Mouse (Mus musculus): ENCODE measurements around the gene Pip5k1b. TPM values are rescaled to one million over a fixed set of nuclear protein-coding genes. Genes with fewer than 3 reads are reported as not detected.

The Pip5k1b gene
- polyA plus RNA-seq, 1 experiment, result 24.1 TPM

DNA sequence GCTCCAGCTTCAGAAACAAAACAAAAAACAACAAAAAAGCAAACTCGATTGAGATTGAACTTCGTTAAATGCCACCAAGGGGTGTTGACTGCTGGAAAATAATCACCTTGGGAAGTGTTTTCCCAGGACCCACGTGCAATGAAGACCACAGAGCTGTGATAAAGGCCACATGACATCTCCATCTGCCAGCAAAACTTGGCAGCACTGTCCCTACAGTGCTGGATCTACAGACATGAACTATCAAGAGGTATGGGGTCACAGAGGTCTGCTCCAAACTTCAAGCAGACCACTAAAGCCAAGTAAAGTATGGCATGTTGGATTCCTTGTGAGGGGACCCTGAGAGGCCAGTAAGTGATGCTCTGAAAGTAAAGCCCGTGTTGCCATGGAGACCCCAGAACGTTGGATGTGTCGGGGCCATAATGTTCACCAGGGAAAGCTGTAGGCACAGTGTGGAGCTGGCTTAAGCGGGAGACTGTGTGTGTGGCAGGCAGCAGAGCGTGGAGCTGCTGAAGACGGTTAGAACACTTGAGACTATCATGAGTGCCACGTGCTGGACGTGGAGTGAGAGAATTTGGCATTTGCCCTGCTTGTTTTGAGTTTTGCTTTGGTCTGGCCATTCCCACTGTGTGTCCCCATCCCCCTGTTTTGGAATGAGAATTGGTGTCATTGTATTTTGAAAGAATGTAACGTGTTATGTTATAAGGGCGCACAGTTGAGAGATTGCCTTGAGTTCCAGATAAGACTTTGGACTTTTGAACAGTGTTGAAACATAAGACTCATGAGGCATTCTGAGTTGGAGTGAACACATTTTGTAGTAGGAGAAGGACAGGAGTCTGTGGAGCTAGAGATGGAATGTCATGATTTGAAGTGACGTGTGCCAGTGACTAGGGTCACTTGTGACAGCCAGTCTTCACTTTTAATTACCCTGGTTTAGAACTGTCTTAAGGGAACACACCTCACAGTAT is 12.0 kb downstream of the Pip5k1b start:
- DNase-seq (ENCODE audit: low read depth), result no peak

DNA sequence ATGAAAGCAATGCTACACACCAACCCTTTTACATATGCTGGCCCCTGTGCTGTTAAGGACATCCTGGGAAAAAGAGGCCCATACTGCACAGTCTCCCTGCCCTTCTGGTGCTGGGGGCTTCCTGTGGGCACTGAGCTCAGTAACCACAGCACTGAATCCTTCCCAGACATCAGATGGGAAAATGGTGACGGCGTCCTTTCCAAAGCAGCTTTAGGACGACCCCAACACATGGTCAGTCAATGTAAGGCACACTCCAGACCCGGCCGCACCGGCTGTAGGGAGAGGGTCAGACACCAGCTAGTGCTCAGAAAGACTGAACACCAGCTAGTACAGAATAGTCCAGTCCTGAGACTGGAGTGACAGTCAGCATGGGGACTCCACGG is 13.4 kb downstream of the Pip5k1b start:
- no peak for DNase-seq (ENCODE audit: low read depth)

DNA sequence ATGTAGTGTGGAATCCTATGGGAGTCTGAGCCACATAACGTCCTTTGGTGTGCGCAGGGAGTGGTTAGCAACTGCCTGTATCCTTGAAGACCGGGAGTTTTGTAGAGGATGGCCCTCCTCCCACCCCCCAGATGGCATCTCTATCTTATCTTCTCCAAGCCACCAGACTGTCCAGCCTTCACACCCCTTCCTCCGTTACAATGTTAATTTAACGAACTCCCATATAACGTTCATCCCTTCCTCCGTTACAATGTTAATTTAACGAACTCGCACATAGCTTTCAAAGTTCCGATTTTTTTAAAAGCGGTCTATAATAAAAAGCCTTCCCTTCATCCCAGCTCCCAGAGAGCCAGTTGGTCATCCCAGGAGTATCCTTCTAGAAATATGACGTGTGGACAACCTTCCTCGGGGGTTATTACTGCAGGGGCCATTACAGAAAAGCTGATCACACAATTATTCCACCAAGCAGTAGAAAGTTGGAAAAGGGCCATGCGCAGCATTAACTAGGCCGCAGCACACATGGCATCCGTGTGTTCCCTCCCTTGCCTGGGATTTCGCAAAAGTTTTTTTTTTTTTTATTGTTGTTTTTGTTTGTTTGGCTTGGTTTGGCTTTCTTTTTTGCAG is 13.9 kb downstream of the Pip5k1b start:
- no peak for DNase-seq (ENCODE audit: low read depth)

DNA sequence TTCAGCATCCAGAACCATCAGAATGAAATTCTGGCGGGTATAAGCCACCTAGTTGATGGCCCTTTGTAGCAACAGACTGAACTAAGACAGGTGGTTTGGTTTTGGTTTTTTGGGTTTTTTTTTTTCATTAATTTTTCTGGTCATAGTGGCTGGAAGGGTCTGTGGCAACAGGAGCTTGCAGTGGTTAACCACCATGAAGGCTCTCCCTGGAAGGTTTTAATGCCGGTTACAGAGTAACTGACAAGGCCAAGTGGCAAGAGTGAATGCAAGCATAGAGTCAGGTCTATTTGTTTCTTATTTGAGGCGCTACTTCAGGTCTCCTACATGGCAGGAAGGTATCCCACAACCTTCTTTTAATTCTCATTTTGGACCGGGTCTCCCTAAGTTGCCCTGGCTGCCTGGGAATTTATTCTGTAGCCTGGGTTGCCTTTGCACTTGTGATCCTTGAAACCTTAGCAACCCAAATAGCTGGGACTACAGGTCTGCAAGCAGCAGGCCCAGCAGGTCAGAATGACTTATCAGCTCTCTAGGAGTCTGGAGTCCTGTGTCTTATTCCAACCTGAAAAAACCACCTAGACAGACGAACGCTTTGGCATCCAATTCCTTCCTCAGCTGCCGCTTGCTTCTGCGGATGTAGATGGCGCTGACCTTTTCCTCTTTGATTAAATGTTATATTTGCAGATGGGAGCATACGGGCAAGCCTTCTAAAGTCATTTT is 14.6 kb downstream of the Pip5k1b start:
- DNase-seq (ENCODE audit: low read depth), result no peak

DNA sequence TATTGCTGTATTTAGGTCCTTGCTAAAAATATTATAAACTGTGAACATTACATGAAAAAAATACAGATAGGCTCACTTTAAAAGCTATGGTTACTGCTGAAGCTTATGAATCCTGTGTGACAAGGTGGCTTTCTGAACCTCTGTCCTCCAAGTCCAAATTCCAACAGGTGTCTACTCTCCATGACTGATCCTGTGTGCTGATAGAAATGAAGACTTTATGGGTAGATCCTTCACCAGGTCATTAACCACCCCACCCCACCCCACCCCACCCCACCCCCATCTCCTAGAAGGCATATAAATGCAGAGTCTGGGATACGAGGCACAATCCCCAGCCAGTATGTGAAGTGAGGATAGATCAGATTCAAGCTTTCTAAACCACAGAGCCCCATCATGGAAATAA is 16.6 kb downstream of the Pip5k1b start:
- DNase-seq (ENCODE audit: low read depth), result no peak

DNA sequence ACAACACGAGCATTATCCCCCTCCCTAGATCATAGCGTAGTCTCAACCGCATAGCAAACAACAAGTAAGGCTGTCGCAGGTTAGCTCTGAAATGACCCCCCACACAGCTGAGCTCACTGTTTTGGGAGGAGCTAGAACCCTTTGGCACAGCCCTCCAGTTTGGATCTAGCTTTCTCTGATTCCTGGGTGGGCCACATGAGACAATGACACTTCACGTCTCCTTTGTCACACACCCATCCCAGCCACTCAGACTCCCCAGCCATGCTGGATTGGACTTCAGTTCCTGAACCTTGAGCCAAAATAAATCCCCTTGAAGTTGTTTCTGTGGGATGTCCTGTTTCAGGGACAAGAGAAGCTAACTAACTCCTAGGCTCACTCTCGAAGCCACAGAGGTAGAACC is 17.5 kb downstream of the Pip5k1b start:
- DNase-seq (ENCODE audit: low read depth), result no peak

DNA sequence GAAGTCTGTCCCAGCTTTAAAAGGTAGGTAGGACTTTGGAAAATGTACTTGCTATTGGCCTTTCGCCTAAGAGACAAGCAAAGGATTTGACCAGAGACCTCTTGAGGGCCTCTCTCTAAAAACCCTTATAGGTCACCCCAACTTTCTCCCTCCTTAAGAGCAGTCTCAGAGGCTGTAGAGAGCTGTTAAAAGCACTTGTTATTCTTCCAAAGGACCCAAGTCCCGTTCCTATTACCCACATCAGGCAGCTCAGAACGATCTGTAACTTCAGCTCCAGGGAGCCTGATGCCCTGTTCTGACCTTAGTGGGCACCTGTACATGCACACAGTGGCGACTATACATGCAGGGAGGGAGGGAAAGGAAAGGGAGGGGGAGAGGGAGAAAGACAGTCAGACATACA is 18.0 kb downstream of the Pip5k1b start:
- DNase-seq (ENCODE audit: low read depth), result no peak

DNA sequence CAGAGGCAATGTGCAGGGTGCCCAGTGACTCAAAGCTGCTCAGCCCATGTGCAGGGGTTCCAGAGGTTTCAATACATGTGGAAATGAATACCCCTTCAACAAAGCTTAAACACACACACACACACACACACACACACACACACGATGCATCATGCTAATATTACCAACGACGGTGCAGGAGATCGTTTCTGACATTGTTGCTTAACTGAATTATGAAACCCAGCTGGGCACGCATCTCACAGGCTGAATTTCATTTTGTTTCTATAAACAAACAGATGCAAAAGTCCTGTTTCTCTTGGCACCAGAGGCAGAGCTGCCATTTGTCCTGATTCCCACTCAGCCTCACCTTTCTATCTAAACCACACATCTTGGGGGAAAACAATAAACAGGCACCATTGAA is 18.8 kb downstream of the Pip5k1b start:
- no peak for DNase-seq (ENCODE audit: low read depth)

DNA sequence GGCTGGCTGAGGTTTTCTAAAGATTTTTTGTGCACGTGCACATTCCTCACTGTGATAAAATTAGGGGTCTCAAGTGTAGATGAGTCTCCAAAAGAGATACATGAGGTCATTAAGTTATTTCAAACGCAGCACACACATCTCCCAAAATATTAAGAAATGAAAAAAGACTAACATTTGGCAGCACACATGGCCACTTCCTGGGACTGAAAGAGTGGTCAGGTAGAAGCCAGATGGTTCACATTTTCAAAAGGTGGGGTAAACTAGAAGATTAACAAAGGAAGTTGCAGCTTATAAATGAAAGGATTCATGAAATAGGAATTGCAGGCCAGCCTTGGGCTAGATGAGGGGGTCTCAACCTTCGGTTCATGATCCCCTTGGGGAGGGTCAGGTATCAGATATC is 19.4 kb downstream of the Pip5k1b start:
- no peak for DNase-seq (ENCODE audit: low read depth)

DNA sequence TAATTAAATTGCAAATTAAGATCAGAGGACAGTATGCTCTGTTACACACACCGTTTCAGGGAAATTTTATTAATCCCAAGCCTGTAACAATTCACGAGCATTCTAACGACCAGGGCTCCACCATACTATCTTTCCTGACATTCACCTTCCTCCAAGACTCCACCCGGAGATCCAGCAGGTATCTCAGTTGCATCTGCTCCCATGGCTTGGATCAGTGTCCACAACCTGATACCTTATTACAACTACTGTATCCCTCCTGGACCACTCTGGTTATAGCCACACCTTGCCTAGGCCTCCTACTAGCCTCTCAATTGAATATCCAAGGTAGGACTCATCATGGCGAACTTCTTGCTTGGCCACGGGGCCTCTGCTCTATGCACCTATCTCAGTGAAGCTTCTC is 20.5 kb downstream of the Pip5k1b start:
- no peak for DNase-seq (ENCODE audit: low read depth)

DNA sequence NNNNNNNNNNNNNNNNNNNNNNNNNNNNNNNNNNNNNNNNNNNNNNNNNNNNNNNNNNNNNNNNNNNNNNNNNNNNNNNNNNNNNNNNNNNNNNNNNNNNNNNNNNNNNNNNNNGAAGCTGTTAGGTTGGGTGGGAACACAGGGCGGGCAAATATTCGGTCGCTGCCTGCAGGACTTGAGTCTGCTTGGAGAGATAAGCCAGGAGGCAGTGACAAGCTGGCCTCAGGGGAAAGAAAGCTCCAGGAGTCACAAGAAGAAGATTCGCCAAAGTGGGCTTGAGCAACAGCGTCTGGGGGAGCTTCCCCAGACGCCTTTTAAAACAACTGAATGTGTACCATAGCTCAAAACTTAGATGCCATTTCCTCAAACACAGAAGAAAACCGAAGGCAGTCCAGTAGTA is 20.9 kb downstream of the Pip5k1b start:
- DNase-seq (ENCODE audit: low read depth), result no peak

DNA sequence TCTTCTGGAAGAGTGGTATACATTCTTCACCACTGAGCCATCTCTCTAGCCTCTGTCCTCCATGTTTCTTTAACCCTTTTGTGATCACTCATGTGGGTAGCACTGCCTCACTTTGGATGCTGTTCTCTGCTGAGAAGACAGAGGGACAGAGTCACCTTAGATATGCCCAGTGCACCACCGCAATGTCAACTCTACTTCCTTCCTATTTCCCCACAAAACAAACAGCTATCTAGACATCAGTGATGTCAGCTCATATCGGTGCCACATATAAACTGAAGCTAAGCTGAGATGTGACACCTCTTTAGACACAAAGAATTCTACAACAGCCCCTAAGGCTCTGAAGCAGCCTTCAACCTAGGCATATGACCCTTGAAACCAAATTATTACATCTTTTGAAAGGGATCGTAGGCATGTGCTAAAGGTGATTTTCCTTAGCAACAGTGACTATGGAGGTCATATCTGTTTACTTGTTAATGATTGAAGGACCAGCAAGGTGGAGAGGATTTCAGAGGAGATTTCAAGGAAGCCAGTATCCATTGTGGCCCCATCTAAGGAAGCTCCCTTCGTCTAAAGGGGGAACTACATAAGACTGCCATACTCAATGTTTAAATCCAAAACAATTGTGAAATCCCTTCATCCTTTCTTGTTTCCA is 26.6 kb downstream of the Pip5k1b start:
- no peak for DNase-seq (ENCODE audit: low read depth)

DNA sequence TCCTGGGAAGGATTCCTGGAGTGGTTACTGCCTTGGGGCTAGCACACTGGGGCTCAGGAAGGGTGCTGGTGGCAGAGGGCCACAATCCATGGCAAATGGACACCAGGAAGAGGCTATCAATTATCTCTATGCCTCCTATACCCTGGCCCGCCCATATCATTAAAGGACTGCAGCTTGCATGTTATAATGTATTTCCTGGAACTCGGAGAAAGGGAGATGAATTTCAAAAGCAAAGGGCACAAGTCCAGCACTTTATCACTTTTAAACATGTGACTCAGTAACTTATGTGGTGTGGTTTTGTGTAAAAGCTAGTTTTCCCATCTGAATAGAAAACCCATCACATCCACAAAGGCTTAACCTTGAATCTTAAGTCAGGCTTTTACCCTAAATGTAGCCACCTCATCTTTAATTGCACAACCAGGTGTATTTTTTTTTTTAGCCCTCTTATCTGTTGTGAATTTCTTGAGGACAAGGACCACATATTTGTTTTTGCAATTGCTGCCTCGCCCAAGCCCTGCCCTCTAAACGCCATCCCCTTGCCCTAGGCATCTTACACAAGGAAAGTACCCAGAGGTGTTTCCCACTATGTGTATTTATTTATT is 27.4 kb downstream of the Pip5k1b start:
- no peak for DNase-seq (ENCODE audit: low read depth)

DNA sequence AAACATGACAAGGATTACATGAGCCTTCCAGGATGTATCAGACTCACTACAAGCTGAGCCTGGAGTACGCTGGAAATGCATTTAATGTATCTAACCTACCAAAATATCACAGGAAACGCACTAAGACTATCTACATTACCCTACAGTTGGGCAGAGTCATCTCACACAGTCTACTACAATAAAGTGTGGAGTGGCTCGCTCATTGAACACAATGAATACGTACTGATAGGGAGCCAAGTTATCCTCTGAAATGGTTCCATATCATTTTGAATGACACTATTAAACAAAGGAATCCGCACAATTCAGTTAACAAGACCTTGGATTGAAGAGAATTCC is 28.1 kb downstream of the Pip5k1b start:
- no peak for DNase-seq (ENCODE audit: low read depth)

DNA sequence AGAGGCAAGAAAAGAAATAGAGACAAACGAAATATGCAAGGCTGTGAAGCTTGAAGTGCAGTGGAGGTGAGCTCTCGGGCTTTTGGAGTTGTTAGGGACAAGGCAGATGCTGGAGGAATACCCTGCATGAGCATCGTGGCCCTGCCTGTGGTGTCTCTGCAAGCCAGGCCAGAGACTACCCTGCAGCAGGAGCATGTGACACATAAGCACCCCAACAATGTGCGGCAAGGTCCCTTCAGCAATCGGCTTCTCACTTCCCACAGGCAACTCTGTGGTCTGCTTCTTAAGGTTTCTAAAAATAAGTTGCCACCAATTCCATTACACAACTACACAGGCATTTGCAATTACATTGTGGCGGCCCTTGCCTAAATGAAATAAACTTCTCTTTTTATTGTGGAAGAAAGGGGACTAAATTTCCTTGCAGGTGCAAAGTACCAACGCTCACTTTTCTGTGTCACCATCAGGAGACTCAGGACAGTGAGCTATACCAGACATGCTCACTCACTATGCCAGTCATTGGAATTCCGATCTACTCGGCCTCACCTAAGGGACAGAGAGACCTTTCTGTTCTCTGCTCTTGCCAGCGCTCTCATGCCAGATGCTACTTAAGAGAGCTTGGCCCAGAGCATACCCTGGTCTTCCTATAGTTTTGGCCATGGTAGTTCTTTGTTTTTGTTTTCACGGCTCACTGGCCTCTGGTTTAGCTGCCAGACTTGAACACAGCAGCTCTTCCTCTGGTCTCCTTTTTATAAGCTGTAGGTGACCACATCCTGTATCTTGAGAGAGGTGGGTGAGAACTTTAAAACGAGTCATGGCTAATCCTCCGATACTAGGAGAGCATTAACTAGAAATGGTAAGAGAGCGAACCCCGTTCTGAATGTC is 28.7 kb downstream of the Pip5k1b start:
- DNase-seq (ENCODE audit: low read depth), result no peak

DNA sequence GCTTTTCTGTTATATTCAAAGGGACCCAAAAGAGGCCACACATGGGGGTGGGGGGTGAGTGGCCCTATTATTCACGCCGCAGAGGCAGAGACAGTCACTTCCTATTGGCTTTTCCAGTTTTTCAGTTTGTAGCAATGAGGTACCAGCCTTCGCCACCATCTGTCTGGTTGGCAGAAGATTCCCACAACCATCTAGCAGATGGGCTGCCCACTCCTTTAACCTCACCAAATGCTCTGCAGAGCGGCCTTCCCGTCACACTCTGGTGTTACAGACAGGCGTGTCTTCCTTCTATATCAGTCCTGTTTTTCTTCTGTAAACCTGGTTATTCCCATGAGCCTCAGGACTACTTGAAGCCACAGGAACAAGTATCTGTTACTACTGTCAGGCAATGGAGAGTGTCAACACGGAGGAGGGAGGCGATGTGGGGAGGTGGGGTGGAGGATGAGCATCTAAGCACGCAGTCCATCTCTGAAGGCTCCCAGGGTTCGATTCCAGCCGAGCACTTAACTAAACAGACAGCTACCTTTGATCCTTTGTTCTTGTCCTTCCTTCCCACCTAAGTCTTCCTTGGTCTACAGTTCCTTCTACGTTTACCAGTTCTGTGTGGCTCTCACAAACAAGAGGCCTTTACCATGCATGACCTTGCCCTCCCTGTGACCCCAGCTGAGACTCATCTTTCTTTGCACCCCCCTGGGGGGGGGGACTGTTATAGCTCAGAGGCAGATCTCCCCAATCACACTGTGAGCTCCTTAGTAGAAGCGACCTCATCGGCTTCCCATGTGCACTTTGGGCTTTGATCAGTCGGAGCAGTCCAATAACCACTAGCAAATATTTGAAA is 32.0 kb downstream of the Pip5k1b start:
- DNase-seq (ENCODE audit: low read depth), result no peak

DNA sequence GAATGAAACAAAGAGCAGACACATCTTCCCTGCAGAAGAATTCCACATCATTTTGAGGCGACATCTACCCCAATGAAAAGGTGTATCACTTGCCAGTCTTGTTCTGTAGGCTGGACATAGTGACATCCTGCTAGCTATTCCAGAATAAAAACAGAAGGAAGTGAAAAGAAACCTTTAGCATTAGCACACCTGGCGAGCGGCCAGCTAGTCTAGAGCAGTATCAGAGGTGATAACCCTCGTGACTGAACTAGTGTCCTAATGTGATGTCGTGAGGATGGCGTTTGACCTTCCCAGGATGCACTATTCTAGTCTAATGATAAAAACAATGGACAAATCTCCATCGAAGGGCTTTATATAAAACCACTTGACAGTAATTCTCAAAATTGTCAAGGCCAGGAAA is 33.7 kb downstream of the Pip5k1b start:
- DNase-seq (ENCODE audit: low read depth), result no peak

DNA sequence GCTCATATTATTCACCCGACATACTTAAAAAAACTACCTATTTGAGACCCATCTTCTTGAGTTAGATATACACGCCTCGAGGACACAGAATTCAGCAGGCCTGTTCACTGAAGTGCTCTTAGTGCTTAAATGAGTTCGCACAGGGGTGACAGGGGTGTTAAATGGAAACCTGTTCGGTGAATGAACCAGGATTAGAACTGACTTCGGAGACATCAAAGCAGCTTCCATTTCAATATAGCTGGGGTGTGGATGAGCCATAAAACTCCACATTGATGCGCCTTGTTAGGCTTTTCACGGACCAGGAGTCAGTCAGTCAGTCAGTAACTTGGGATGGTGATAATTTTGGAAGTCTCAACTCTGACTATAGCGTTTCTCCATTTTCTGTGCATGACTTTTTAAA is 34.5 kb downstream of the Pip5k1b start:
- DNase-seq (ENCODE audit: low read depth), result no peak

DNA sequence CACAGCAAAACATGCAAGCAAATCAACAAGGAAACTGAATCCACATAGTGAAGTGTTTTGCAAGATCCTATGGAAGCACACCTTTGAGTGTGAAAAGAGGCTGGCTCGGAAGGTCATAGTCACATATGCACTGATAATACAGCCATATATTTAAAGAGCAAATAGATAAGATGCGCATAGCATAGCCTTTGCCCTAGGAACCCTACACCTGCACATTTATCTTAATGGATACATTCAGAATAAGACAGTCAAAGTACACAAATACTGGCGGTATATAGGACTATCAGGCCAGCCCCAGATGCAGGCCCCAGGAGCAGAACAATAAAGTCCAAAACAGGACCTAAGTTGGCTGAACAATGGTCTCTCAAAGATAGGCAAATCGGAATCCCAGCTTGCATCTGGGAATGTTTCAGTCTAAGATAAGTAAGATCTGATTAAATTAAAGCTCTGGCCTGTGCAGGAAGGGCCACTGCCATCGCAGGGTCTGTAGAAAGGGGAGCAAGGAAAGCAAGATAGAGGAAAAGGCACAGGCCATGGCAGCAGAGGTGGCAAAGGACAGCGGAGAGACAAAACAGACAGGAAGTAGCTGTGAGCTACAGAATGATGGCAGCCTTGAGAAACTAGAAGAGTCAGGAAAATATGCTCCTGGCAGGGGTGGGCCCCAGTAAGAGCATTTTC is 35.8 kb downstream of the Pip5k1b start:
- DNase-seq (ENCODE audit: low read depth), result no peak
